Mouse (Mus musculus) Patski (cell line): ENCODE results near the gene Sema5a. TPM values are rescaled to one million over a fixed set of nuclear protein-coding genes. Genes with fewer than 3 reads are reported as not detected.

Source experiments
- ATAC-seq: fragments of 100-300 bp; one replicate; pipeline ENCODE4 v1.8.0; 2021
- CTCF ChIA-PET: fragments of 350-600 bp; sonication (Branson Sonifier 250); formaldehyde crosslinking; loops from one replicate; lab custom pipeline; 2022; ENCODE audit warnings: inconsistent platforms; lab: Charles Lee
- POLR2A ChIA-PET: fragments of 350-600 bp; sonication (Branson Sonifier 250); formaldehyde crosslinking; loops from one replicate; lab custom pipeline; 2022; ENCODE audit warnings: antibody characterized with exemption, inconsistent platforms; lab: Charles Lee
- DNase-seq: peaks from one replicate; pipeline ENCODE4 v3.0.0-alpha.2; 2011; ENCODE audit warnings: low read depth, low spot score
- H3K27me3 ChIP-seq: fragments of 371-371 bp; one replicate; pipeline ENCODE4 v1.5.1; 2021
- CTCF ChIP-seq: fragments of 100-300 bp; IDR thresholded peaks from one replicate; pipeline ENCODE4 v1.5.1; 2021
- in situ Hi-C: fragments of 300-500 bp; cut with MboI; formaldehyde crosslinking; loops from 3 replicates; pipeline ENCODE4 v1.11.1; 2018; ENCODE audit warnings: low pct_unique_long_range_greater_than_20kb, mixed read lengths
- polyA plus RNA-seq: library from polyadenylated mRNA; unstranded; gene quantifications from one replicate; pipeline ENCODE4 v1.2.3, GENCODE M21; 2021

Gene Sema5a
- polyA plus RNA-seq, 1 experiment from 2014 or later: 69.9 TPM

- peak; percentile 72 for ATAC-seq
- ChIA-PET POLR2A (interaction anchor here (0.9 to 2.7 kb wide), 6 partner anchors 13 to 167 kb away, joined by 3 to 10 read pairs (median 4); no protein-coding TSS in a partner anchor), CTCF (interaction anchor here (1.1 to 3.4 kb wide), 12 partner anchors 9 to 149 kb away, joined by 3 to 22 read pairs (median 4); no protein-coding TSS in a partner anchor)
- no peak for TF ChIP-seq CTCF
- in situ Hi-C loops: loop anchor here (10.0 kb wide), 1 partner anchor 921 kb away; no protein-coding TSS in a partner anchor
- no peaks in the 10 kb centered on the region for H3K27me3 ChIP-seq
- DNase-seq: no peak
Measured at GRCm38 (mm10) chr15:32265378-32265934, 20.8 kb downstream of the Sema5a start.

GRCm38 (mm10) chr15:32266122-32266820 lies 21.7 kb downstream of the Sema5a start:
- ATAC-seq: no peak
- CTCF ChIA-PET: interaction anchor here (0.6 to 3.4 kb wide), 11 partner anchors 10 to 148 kb away, joined by 3 to 22 read pairs (median 4); no protein-coding TSS in a partner anchor
- no peak for TF ChIP-seq CTCF
- H3K27me3 ChIP-seq: no peaks in the 10 kb centered on the region
- no peak for DNase-seq
- POLR2A ChIA-PET: interaction anchor here (0.9 to 2.7 kb wide), 4 partner anchors 12 to 69 kb away, joined by 3 to 10 read pairs (median 4); no protein-coding TSS in a partner anchor
- in situ Hi-C loops: loop anchor here (10.0 kb wide), 1 partner anchor 921 kb away; no protein-coding TSS in a partner anchor

- ChIA-PET CTCF (interaction anchor here (1.1 to 2.1 kb wide), 2 partner anchors 12 to 38 kb away, joined by 3 to 11 read pairs; no protein-coding TSS in a partner anchor), POLR2A (no interaction called here)
- ATAC-seq (no peak), DNase-seq (no peak)
- in situ Hi-C loops: no loop called here
- TF ChIP-seq CTCF: no peak
- H3K27me3 ChIP-seq: no peaks in the 10 kb centered on the region
Measured at GRCm38 (mm10) chr15:32270106-32270505, 25.5 kb downstream of the Sema5a start.

GRCm38 (mm10) chr15:32273925-32274324 lies 29.3 kb downstream of the Sema5a start:
- CTCF ChIA-PET: interaction anchor here (1.2 kb wide), 1 partner anchor 15 kb away, joined by 3 read pairs; no protein-coding TSS in a partner anchor
- in situ Hi-C loops: no loop called here
- no peak for DNase-seq
- H3K27me3 ChIP-seq: no peaks in the 10 kb centered on the region
- no peak for ATAC-seq
- no peak for TF ChIP-seq CTCF
- POLR2A ChIA-PET: no interaction called here

- no peak for ATAC-seq
- TF ChIP-seq CTCF: no peak
- ChIA-PET POLR2A (no interaction called here), CTCF (no interaction called here)
- in situ Hi-C loops: no loop called here
- no peaks in the 10 kb centered on the region for H3K27me3 ChIP-seq
- no peak for DNase-seq
Measured at GRCm38 (mm10) chr15:32275020-32275419, 30.4 kb downstream of the Sema5a start.

- no peaks in the 10 kb centered on the region for H3K27me3 ChIP-seq
- POLR2A ChIA-PET: interaction anchor here (1.3 kb wide), 1 partner anchor 13 kb away, joined by 3 read pairs; no protein-coding TSS in a partner anchor
- ATAC-seq: peak; percentile 55
- no peak for DNase-seq
- in situ Hi-C loops: no loop called here
- CTCF ChIA-PET: interaction anchor here (4.7 kb wide), 1 partner anchor 13 kb away, joined by 22 read pairs; no protein-coding TSS in a partner anchor
- TF ChIP-seq CTCF: no peak
Measured at GRCm38 (mm10) chr15:32278600-32278999, 34.0 kb downstream of the Sema5a start.

GRCm38 (mm10) chr15:32281374-32281773 lies 36.8 kb downstream of the Sema5a start:
- in situ Hi-C loops: no loop called here
- no peaks in the 10 kb centered on the region for H3K27me3 ChIP-seq
- ChIA-PET CTCF (interaction anchor here (1.1 to 4.1 kb wide), 5 partner anchors 12 to 20 kb away, joined by 4 to 11 read pairs (median 4); no protein-coding TSS in a partner anchor), POLR2A (no interaction called here)
- ATAC-seq: no peak
- no peak for TF ChIP-seq CTCF
- DNase-seq: no peak

- no peak for ATAC-seq
- no peak for TF ChIP-seq CTCF
- no peaks in the 10 kb centered on the region for H3K27me3 ChIP-seq
- CTCF ChIA-PET: interaction anchor here (1.3 kb wide), 1 partner anchor 17 kb away, joined by 3 read pairs; no protein-coding TSS in a partner anchor
- POLR2A ChIA-PET: no interaction called here
- DNase-seq: no peak
- in situ Hi-C loops: no loop called here
Measured at GRCm38 (mm10) chr15:32284688-32285087, 40.1 kb downstream of the Sema5a start.

- no peak for TF ChIP-seq CTCF
- no peak for DNase-seq
- CTCF ChIA-PET: no interaction called here
- no peak for ATAC-seq
- no peaks in the 10 kb centered on the region for H3K27me3 ChIP-seq
- in situ Hi-C loops: no loop called here
- POLR2A ChIA-PET: no interaction called here
Measured at GRCm38 (mm10) chr15:32286296-32286695, 41.7 kb downstream of the Sema5a start.

- ATAC-seq: no peak
- CTCF ChIA-PET: interaction anchor here (1.1 to 1.3 kb wide), 3 partner anchors 15 to 28 kb away, joined by 3 to 4 read pairs (median 3); no protein-coding TSS in a partner anchor
- no peaks in the 10 kb centered on the region for H3K27me3 ChIP-seq
- in situ Hi-C loops: no loop called here
- TF ChIP-seq CTCF: no peak
- no peak for DNase-seq
- POLR2A ChIA-PET: no interaction called here
Measured at GRCm38 (mm10) chr15:32288480-32288879, 43.9 kb downstream of the Sema5a start.
